Mouse (Mus musculus): ENCODE measurements at regions not wholly inside any gene's neighbourhood (a gene's known extent, or its start where the extent isn't known, plus 50 kb on each side); places are given as distances from the start of the nearest gene placed in this dataset.
"Not testable (repeated sequence)": the region's sequence is repeated elsewhere in the genome, so short reads cannot be mapped to it uniquely, and the experiment has no call there.

- DNase-seq: no peak
Measured at GRCm38 (mm10) chr17:52351293-52351692, 251.2 kb upstream of the Kcnh8 start.

DNA sequence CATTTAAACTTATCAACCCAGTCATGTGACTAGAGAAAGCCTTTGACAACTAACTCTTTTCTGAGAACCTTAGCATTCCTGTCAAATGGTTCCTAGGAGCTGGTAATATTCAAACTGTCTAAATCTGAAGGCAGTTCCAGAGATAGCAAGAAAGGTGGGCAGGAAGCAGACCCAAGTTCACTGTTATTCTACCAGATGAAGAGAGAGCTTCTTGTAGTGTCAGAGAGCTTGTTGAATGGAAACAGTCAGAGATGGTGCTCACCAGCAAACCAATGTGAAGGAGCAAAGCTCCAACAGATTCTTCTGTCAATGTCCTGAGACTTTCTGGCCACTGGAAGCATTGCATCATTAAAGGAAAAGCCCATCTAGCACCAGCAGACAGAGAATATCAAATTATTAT, 251.8 kb upstream of the Kcnh8 start:
- no peak for DNase-seq

DNA sequence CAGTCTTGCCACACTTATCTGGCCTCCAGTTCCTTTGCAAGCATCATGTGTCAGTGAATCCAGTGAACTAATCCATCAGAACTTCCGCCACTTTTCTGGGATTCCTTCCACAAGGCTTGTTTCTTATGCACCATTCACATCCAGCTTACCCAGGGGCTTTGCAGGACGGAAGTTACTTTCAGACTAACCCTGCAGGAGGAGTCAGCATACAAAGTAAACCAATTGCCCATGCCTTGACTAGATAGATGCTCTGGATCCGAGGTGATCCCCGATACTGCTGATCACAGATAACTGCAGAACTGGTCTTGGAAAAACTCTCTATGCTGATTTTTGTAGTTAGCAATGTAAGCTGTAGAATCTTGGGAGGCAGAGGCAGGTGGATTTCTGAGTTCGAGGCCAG, 252.6 kb upstream of the Kcnh8 start:
- DNase-seq: no peak

DNA sequence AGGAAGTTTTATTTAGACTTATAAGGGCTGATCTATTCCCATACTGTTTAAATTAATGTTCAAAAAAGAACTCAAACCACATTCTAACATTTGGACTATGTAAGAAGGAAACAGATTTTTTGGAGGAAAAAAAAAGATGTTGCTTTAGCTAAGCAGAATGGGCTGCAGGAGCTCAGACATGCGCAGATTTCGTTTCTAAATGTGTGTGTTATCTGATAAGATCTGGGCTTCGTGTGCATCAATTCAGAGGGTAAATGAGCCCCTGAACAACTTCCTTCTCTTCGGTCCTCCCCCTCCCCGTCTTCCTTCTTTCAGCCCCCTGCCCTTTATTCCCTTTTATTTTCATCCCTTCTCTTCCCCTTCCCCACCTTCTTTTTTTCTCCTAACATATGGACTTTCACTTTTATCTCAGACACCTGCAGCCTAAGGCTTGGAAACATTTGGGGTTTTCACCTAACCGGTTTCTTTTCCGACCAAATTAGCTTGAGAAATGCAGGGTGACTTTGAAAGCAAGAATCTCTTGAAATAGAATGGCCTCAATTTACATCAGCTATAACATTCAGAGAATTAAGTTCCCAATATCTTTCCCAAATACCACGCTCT, 253.9 kb upstream of the Kcnh8 start:
- no peak for DNase-seq

- no peak for DNase-seq
Measured at GRCm38 (mm10) chr17:52320586-52320985, 281.9 kb upstream of the Kcnh8 start.

DNA sequence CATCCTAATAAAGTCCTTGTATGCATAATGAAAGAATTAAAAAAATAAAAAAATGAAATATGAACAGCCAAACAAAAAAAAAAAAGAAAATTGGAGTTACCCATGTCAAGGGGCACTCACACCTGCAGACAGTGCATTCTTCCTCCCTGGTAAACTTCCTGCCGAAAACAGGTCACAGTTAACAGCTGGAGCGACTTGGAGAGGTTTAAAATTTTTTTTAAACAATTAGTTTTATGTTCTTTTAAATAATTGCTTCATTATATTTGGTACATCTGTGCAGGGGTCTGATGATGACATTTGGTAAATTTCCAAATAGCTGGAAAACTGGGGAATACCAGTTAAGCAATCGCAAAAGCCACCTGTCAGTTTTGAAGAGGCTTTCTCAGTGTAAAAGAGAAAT, 285.5 kb upstream of the Kcnh8 start:
- DNase-seq: no peak

DNA sequence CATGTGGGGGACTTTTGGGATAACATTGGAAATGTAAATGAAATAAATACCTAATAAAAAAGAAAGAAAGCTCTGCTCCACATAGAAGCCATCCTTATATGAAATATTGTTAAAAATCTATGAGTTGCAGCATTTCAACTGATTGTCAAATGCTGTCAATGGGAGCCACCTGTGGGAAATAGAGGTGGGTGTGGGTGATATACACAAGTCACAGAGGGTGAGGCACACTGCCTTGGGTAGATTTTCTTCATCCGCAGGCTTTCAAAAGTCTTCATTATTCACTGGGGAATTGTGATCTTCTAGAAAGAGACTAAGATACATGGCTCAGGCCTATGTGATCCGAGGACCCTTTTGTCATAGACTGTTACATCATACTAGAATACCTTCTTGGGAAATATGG, 286.6 kb upstream of the Kcnh8 start:
- no peak for DNase-seq

- DNase-seq: not testable (repeated sequence)
Measured at GRCm38 (mm10) chr17:52315456-52315855, 287.1 kb upstream of the Kcnh8 start.

DNA sequence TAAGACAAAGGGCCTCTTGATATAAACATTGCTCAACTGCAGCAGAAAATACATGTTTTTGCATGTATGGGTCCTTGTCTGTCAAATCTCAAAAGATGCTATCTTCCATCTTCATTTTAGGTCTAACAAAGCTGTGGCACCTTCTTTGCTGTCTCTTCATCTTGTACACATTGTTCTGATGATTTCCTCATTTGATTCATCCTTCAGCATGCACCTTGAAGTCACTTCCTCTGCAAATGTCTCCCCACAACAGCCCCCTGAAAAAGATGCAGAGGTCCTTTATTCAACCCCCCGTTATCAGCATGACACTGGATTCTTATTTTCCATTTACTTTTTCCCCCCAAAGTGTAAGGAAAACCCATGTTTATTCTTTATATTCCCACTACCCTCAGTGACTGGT, 290.5 kb upstream of the Kcnh8 start:
- no peak for DNase-seq

GRCm38 (mm10) chr17:52308789-52309188, 293.7 kb upstream of the Kcnh8 start:
- no peak for DNase-seq

DNA sequence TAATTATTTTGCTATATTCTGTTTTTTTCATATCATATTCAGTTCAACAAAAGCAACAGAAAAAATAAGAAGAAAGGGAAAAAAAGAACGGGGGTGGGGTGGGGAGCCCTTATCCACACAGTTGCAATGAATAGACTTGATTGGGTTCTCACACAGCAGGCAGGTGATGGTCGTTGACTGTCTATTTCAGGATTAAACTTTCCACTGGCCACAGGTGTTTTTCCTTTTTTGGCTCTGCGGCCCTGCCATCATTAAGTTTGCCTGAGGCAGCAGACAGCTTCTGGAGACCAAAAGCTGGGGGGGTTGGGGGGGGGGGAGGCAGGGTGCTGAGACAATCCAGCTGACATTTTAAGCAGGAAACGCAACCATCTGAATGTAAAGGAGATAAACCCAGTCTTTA, 298.4 kb upstream of the Kcnh8 start:
- DNase-seq: no peak

DNA sequence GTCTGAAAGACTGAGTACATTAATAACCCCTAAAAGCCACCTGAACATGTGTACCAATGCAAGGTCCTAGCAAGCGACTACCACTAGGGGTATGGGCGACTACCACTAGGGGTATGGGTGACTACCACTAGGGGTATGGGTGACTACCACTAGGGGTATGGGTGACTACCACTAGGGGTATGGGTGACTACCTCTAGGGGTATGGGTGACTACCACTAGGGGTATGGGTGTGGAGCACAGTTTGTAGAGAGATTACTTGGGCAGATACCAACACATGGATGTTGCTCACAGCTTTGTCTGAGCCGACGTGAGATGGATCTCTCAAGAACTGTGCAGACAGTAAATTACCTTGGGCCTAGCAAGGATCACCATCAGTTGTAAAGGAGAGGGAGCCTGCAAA, 299.2 kb upstream of the Kcnh8 start:
- no peak for DNase-seq

DNA sequence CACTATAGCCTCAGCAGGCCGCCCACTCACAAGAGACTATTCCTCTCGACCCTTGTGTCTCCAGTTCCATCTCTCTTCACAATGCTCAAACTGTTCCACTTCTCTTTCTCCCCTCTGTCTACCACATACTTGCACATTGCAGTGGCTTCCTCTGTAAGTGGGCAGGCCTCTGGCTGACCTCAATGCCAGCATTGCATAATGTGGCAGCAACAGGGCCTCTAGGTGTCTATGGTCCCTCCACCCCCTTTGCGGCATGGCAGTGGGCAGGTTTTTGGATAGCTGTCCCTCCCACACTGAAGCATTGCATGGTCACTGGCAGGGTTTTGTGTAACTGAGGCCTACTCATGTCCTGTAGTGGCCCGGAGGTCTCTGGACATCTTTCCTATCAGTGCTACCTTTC, 302.7 kb upstream of the Kcnh8 start:
- no peak for DNase-seq

GRCm38 (mm10) chr17:52285392-52285791, 317.1 kb upstream of the Kcnh8 start:
- DNase-seq: no peak

DNA sequence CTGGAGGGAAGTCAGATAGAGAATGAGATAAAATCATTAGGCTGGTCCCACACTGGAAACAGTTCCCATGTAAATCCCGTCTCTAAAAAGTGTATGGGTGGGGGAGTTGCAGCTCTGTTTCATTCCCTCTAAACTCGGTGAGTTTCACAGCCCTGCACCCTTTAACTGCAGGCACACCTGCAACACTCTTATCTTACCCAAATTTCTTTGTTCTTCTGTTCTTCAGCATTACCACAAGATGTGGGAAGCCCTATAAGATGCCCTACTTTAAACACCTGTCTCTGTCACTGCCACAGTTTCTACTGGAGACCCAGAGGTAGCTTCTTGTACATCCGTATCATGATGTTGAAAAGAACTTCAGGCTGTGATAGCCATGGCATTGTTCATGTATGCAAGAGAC, 320.2 kb upstream of the Kcnh8 start:
- DNase-seq: no peak

DNA sequence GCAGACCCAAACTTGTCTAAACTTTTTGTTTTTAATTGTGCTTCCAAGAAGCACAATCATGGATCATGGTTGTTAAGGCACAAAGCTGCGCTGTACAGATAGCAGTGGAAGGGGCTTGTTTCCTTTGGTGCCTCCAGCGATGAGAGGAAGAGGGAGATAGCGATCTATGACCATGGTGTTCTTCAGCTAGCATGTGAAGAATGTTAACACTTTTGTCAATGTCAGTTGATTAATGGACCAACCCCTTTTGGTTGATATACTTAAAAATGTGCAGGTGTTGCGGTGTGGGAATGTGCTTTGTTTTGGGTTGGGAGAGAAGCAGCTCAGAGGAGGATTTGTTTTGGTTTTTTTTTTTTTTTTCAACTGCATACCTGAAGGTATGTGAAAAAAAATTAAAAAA, 324.0 kb upstream of the Kcnh8 start:
- no peak for DNase-seq

- DNase-seq: no peak
Measured at GRCm38 (mm10) chr17:52268792-52269191, 333.7 kb upstream of the Kcnh8 start.

GRCm38 (mm10) chr17:52251284-52251683, 351.2 kb upstream of the Kcnh8 start:
- DNase-seq: no peak

DNA sequence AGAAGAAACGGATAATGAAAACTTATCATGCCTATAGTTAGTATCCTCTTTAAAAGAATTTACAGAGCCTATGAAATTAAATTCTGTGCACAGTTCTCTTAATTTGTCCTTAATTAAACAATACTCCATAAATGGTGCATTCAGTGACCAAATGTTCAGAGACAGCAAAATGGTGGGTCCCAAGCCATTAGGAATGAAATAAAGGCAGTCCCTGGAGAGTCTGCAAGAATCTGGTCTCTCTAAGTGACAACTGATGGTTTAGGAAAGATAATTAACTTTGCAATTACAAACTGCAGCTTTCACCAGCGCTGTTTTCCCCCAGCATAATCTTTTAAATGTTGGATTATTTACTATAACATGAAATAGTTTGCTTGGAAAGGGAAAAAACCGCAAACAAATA, 376.9 kb upstream of the Kcnh8 start:
- no peak for DNase-seq

DNA sequence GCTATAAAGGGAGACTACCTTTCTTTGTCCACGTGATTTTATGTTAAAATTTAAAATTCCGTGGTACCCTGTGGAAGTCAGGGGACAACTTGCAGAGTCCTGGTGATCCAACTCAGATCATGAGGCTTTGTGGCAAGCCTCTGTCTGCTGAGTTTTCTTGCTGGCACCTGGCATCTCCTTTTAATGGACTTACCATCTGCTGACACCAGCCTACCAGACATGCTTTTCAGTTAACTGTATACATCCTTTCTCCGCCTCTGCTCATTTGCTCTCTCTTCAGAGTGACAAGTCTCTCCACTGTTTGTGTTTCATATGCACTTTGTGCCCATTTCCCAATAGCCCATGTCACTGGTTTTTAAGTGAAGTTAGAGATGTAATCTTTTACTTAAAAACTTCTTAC, 382.1 kb upstream of the Kcnh8 start:
- no peak for DNase-seq

GRCm38 (mm10) chr17:52217411-52217810, 384.3 kb upstream of the Satb1 start:
- DNase-seq: no peak

DNA sequence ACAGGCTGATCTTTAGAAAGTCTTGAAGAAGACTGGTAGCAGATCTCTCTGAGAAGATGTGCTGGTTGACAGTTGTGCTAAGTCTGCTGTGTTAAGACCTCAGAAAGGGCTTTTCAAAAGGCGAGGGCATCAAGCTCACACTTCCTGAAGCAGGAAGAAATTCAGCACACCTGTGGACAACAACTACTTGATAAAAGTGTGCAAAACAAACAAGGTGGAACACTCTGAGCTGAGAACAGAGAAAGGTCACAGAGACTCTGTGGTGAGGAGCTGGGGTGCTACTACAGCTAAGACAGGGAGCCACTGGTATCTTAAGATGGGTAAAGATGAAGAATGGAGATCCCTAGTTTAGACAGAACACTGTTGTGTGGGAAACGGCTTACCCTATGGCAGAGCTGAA, 379.9 kb upstream of the Satb1 start:
- DNase-seq: no peak

DNA sequence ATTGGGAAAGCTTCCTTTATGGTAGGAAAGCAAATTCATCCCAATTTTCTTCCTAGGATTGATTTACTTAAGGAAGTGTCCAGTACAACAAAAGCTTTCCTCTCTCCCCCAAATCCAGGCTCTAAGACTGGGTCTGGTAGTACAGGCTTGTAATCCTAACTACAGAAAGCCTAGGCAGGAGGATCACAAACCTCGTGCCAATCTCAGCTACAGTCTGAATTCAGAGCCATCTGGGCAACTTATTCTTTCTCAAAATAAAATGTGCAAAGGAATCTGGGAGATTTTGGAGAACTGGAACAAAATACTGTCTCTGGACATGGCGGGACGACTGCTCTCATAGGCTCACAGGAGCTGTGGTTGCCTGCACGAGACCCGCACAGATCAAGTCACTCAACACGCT, 377.4 kb upstream of the Satb1 start:
- DNase-seq: no peak

DNA sequence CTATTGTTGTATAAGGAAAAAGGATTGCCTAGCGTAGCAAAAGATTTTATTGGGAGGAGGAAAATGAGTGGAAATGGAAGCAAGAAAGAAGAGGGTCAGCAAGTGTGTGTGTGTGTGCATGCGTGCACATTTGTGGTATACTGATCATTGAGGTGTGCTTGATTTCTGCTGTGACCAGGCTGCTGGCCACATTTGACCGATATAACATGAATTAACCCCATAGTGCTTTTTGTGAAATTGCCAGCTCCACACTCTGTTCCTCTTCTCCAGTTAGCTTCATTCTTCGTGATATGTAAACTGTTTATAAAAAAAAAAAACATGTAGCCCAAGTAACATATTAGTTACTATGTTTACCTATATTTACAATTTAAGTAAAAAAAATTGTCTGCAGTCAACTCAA, 364.6 kb upstream of the Satb1 start:
- no peak for DNase-seq

- DNase-seq: no peak
Measured at GRCm38 (mm10) chr17:52196811-52197210, 363.7 kb upstream of the Satb1 start.

Measured in adrenal gland, postnatal 36 days (tissue).